Mouse (Mus musculus) heart, adult 2 months (tissue): ENCODE measurements around the gene Fyttd1.

Source experiments
- CTCF ChIP-seq: fragments of 200-600 bp; IDR thresholded peaks from 2 replicates; pipeline ENCODE4 v1.8.1; 2022; ENCODE audit warnings: antibody characterized with exemption, mild to moderate bottlenecking, moderate library complexity
- EP300 ChIP-seq: fragments of 200-500 bp; IDR thresholded peaks from 2 replicates; pipeline ENCODE4 v1.6.1; 2011; ENCODE audit warnings: low read depth, low read length, control low read depth; ENCODE audit not compliant: insufficient read depth
- POLR2A ChIP-seq: fragments of 200-500 bp; IDR thresholded peaks from 2 replicates; pipeline ENCODE4 v1.6.1; 2011; ENCODE audit warnings: mild to moderate bottlenecking, low read depth, low read length, control low read depth; ENCODE audit not compliant: insufficient read depth

- no peak for TF ChIP-seq CTCF
- no peak for TF ChIP-seq POLR2A
- no peak for TF ChIP-seq EP300
Measured at GRCm38 (mm10) chr16:32901360-32902050, 24.2 kb downstream of the Fyttd1 start.
